Mouse (Mus musculus) lung, postnatal 0 days (tissue): Measurements from ENCODE around the gene Nfatc3. TPM values are rescaled to one million over a fixed set of nuclear protein-coding genes. Genes with fewer than 3 reads are reported as not detected.

ENCODE experiments used
- ATAC-seq: fragments of 200-750 bp; cut with Nextera tagmentation; 2 replicates; pipeline ENCODE4 v1.8.0; 2017; ENCODE audit warnings: moderate library complexity
- DNase-seq: peaks from one replicate; pipeline ENCODE4 v3.0.0-alpha.2; 2016; ENCODE audit warnings: low spot score
- H3K27ac ChIP-seq: fragments of 300-500 bp; sonication (generic); 2 replicates; pipeline ENCODE4 v1.5.1; 2014; ENCODE audit warnings: antibody characterized with exemption, mild to moderate bottlenecking, low read length, mixed read lengths
- H3K27me3 ChIP-seq: fragments of 300-500 bp; sonication (generic); replicated peaks from 2 replicates; pipeline ENCODE4 v1.6.1; 2014; ENCODE audit warnings: low read length, mixed read lengths; ENCODE audit not compliant: insufficient read depth
- H3K36me3 ChIP-seq: fragments of 300-500 bp; sonication (generic); 2 replicates; pipeline ENCODE4 v1.6.1; 2014; ENCODE audit warnings: low read length, mixed read lengths; ENCODE audit not compliant: insufficient read depth
- H3K4me1 ChIP-seq: fragments of 300-500 bp; sonication (generic); 2 replicates; pipeline ENCODE4 v1.6.1; 2014; ENCODE audit warnings: antibody characterized with exemption, low read depth, low read length, mixed read lengths; ENCODE audit not compliant: insufficient read depth
- H3K4me2 ChIP-seq: fragments of 300-500 bp; sonication (generic); replicated peaks from 2 replicates; pipeline ENCODE4 v1.6.1; 2014; ENCODE audit warnings: low read depth, mild to moderate bottlenecking, low read length, moderate library complexity, mixed read lengths
- H3K4me3 ChIP-seq: fragments of 300-500 bp; sonication (generic); 2 replicates; pipeline ENCODE4 v1.5.1; 2014; ENCODE audit warnings: low read depth, low read length
- H3K9ac ChIP-seq: fragments of 300-500 bp; sonication (generic); replicated peaks from 2 replicates; pipeline ENCODE4 v1.6.1; 2014; ENCODE audit warnings: low read depth, mild to moderate bottlenecking
- H3K9me3 ChIP-seq: fragments of 300-500 bp; sonication (generic); 2 replicates; pipeline ENCODE4 v1.6.1; 2016; ENCODE audit warnings: low read length, mixed read lengths
- CTCF ChIP-seq: IDR thresholded peaks from 2 replicates; pipeline ENCODE4 v1.5.1; 2016; ENCODE audit warnings: antibody characterized with exemption, mild to moderate bottlenecking
- EP300 ChIP-seq: IDR thresholded peaks from 2 replicates; pipeline ENCODE4 v1.6.1; 2016; ENCODE audit warnings: antibody characterized with exemption, mild to moderate bottlenecking, control low read depth
- WGBS: fragments of 180-500 bp; shearing (Covaris S2); extraction: QIAGEN DNeasy Blood & Tissue Kit; methylation state at CpG from one replicate; pipeline ENCODE4 v1.1.7; 2014; 5-methylcytosine and 5-hydroxymethylcytosine counted together
- polyA plus RNA-seq: library from polyadenylated mRNA; unstranded; fragments of >200 nt; fragmentation: Nextera tagmentation; extraction: Ambion mirVana; gene quantifications from 2 replicates; pipeline ENCODE4 v1.2.1, GENCODE M21; 2015

The Nfatc3 gene
- polyA plus RNA-seq, 1 experiment from 2014 or later: 3.4 TPM

DNA sequence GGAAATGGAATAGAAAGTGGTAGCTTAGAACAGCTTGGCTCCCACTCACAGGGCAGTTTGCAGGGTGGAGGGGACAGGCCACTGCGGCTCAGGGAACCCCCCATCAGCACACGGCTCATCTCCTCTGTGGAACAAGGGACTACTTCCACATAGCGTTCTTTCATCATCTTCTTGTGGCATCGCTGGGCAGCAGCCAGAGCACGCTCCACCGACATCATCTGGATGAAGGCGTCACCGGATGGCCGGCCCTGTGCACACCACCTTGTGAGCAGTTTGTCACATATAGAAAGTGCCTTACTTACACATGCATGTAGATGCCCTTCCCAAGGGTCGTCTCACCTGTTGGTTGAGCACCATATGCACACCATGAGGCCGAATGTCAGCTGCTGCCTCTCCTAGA is 73.7 kb downstream of the Nfatc3 start:
- no peak for ATAC-seq
- Histone ChIP-seq H3K4me1 (peaks cover 3% of the 10 kb centered on the region; the same call in 1 of the 2 replicates), H3K9ac (no peak overlapping the region), H3K27ac (no peak overlapping the region), H3K9me3 (no peaks in the 10 kb centered on the region), H3K27me3 (peaks cover 8% of the 10 kb centered on the region), H3K4me2 (no peak overlapping the region), H3K4me3 (no peak overlapping the region), H3K36me3 (peaks cover 18% of the 10 kb centered on the region)
- no peak for DNase-seq
- TF ChIP-seq CTCF: no peak
- no peak for TF ChIP-seq EP300
- WGBS: 91% methylated on average over 11 of the region's 11 CpGs

DNA sequence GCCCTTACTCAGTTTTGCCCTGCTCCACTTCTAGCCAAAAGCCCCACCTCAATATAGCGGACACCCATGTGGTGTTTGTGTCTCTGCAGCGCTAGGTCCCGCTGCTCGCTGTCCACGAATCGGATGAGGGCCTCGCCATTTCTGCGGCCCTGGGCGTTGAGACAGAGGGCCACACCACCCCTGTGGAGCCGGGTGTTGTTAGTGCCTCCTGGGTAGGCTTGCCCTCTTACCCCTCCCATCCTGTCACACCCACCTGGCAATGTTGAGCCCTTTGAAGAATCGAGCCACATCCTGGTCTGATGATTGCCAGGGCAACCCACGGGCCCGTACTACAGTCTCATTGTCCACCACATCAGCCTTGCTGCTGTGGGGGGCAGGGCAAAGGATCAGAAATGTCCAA is 74.9 kb downstream of the Nfatc3 start:
- peak overlapping the region; percentile 20; the same call in 1 of the 2 replicates for H3K4me2 ChIP-seq
- H3K27me3 ChIP-seq: peaks cover 8% of the 10 kb centered on the region
- H3K9ac ChIP-seq: no peak overlapping the region
- 53% methylated on average over 13 of the region's 13 CpGs for WGBS
- ATAC-seq: no peak
- H3K27ac ChIP-seq: 0 out of 2 replicates have a peak overlapping the region, but pooled peaks have one; percentile 20
- no peaks in the 10 kb centered on the region for H3K9me3 ChIP-seq
- no peak overlapping the region for H3K4me3 ChIP-seq
- TF ChIP-seq EP300: no peak
- TF ChIP-seq CTCF: no peak
- peaks cover 3% of the 10 kb centered on the region; the same call in 1 of the 2 replicates for H3K4me1 ChIP-seq
- peaks cover 18% of the 10 kb centered on the region for H3K36me3 ChIP-seq
- peak; percentile 40 for DNase-seq

DNA sequence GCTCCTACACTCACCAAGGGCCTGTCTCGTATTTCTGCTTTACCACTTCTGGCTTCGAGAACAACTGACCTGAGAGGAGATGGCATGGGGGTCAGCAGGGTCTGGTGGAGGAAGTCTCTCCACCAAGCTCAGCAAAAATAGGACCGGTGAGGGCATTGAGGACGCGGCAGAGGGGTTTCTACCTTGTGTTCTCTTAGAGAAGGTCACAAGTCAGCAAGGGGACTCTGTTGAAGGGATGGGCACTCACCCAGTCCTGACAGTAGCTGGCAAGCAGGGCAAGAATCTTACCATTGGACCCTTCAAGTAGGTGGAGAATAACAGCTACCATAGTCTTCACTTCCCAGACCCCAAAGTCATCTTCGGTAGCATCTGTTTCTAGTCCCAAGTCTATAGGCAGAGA is 75.3 kb downstream of the Nfatc3 start:
- no peaks in the 10 kb centered on the region for H3K9me3 ChIP-seq
- no peak overlapping the region for H3K4me3 ChIP-seq
- DNase-seq (no peak), ATAC-seq (no peak)
- no peak for TF ChIP-seq CTCF
- peaks cover 15% of the 10 kb centered on the region for H3K36me3 ChIP-seq
- H3K27me3 ChIP-seq: peaks cover 8% of the 10 kb centered on the region
- H3K4me2 ChIP-seq: peak overlapping the region; percentile 20; the same call in 1 of the 2 replicates
- peak overlapping the region; percentile 47 for H3K27ac ChIP-seq
- peaks cover 3% of the 10 kb centered on the region; the same call in 1 of the 2 replicates for H3K4me1 ChIP-seq
- WGBS: 61% methylated on average over 6 of the region's 6 CpGs
- no peak overlapping the region for H3K9ac ChIP-seq

DNA sequence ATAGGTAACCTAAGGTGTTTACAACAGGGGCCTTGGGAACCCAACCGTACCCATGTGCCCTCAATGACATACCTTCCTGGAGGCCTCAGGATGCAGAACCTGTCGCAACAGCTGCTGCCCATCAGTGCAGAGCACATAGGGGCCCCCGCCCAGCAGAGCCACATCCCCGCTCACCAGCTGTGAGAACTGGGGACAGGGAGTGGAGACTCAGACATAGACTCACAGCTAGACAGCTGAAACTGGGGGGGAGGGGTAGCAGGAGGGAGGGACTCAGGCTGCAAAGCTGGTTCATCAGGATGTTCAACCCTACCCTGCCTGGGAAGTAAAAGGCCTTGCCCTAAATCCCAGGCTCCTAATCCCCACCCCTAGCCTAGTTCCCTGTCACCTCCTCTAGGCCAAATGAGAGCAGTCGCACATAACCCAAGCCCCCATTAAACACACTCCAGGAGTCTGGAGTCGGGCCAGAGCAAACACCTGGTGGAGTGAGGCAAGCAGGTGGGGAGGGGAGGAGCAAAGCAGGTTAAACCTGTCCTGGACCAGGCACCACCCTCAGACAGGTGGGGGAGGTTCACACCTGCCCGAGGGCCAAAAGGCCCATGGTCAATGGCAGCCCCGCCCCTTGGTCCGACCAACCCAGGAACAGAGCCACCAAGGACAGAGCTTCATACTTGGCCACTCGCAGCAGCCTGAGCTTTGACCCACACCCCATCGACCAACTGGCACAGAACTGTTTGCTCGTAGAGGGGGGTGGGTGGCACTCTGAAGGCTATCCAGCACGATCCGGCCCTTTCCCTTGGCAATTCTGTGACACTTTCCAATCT is 76.3 kb downstream of the Nfatc3 start:
- Histone ChIP-seq H3K9me3 (no peaks in the 10 kb centered on the region), H3K27ac (peak overlapping the region; percentile 95), H3K4me3 (peak overlapping the region; percentile 67), H3K36me3 (peaks cover 14% of the 10 kb centered on the region; the same call in 1 of the 2 replicates), H3K27me3 (peaks cover 8% of the 10 kb centered on the region), H3K4me1 (peaks cover 3% of the 10 kb centered on the region; the same call in 1 of the 2 replicates), H3K9ac (peak overlapping the region; percentile 80), H3K4me2 (peak overlapping the region; percentile 73)
- TF ChIP-seq CTCF (no peak), EP300 (peak; percentile 92)
- DNase-seq (peak; percentile 96), ATAC-seq (peak; percentile 81)
- whole genome bisulfite sequencing: 14% methylated on average over 14 of the region's 14 CpGs

DNA sequence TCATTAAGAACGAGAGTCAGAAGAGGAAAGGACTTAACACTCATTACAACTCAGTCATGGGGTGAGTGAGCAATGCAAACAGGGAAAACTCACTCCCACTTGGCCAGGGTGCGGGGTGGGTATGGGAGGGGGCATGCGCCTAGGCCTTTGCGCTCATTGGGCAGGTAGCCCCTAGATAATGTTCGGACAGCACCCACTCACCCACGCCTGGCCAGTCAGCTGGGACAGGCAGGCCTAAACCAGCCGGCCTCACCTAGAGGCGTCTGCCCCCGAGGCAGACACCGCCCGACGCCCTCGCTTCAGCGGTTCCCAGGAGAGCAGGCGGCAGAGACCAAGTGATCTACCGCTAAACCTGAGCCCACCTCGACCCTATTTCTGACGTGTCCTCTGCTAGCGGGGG is 77.0 kb downstream of the Nfatc3 start:
- peaks cover 3% of the 10 kb centered on the region; the same call in 1 of the 2 replicates for H3K4me1 ChIP-seq
- peak overlapping the region; percentile 67 for H3K4me3 ChIP-seq
- TF ChIP-seq CTCF: no peak
- no peak for TF ChIP-seq EP300
- peaks cover 8% of the 10 kb centered on the region for H3K27me3 ChIP-seq
- peak overlapping the region; percentile 80 for H3K9ac ChIP-seq
- H3K27ac ChIP-seq: peak overlapping the region; percentile 95
- peaks cover 14% of the 10 kb centered on the region; the same call in 1 of the 2 replicates for H3K36me3 ChIP-seq
- peak overlapping the region; percentile 73 for H3K4me2 ChIP-seq
- WGBS: 3% methylated on average over 18 of the region's 19 CpGs
- peak; percentile 76 for DNase-seq
- ATAC-seq: peak; percentile 34
- no peaks in the 10 kb centered on the region for H3K9me3 ChIP-seq
